Mouse (Mus musculus): ENCODE results near the gene Atp2a1. TPM values are rescaled to one million over a fixed set of nuclear protein-coding genes. Genes with fewer than 3 reads are reported as not detected.
"Not testable (repeated sequence)": the region's sequence is repeated elsewhere in the genome, so short reads cannot be mapped to it uniquely, and the experiment has no call there.

Atp2a1 gene
- polyA plus RNA-seq, 1 experiment: 5.2 TPM

GRCm38 (mm10) chr7:126417606-126418005 is 45.3 kb downstream of the Atp2a1 start:
- peaks cover 8% of the 10 kb centered on the region for H3K4me1 ChIP-seq (replicated peaks; ENCODE audit: control insufficient read depth, insufficient read depth, low read length)
- TF ChIP-seq POLR2A (IDR thresholded peaks at IDR 0.05; ENCODE audit: control insufficient read depth, extremely low read depth, insufficient read depth, low read length, poor library complexity) (no peak), CTCF (IDR thresholded peaks at IDR 0.05; ENCODE audit: borderline replicate concordance, control insufficient read depth, extremely low read depth, insufficient read depth, low read length, poor library complexity) (no peak)
- DNase-seq: no peak
- no peak overlapping the region for H3K27ac ChIP-seq (ENCODE audit: control insufficient read depth, insufficient read depth, low read length)
- WGBS: 98% methylated on average over 4 of the region's 4 CpGs
- H3K36me3 ChIP-seq (ENCODE audit: control insufficient read depth, insufficient read depth, low read length): no peaks in the 10 kb centered on the region
- H3K4me3 ChIP-seq (ENCODE audit: control insufficient read depth, insufficient read depth, low read length): no peak overlapping the region
- no peaks in the 10 kb centered on the region for H3K27me3 ChIP-seq (ENCODE audit: control insufficient read depth, insufficient read depth, low read length)

DNA sequence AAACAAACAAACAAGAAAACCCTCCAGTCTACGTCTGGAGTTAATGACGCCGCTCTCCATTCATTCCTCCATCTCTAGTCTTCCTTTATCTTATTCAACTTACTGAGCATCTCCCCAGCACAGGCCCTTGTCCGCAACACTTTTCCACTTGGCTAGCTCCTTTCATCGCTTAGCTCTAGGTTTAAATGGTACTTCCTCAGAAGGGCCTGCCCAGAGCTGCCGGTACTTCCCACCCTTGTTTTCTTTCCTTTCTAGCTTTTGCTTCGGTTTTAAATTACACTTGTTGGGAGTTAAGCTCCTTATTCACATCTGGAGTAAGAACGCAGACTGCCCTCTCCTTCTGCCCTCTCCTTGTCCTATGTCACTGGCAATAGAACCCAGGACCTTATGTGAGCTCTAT is 45.9 kb downstream of the Atp2a1 start:
- DNase-seq: no peak
- Histone ChIP-seq H3K36me3 (ENCODE audit: control insufficient read depth, insufficient read depth, low read length) (no peaks in the 10 kb centered on the region), H3K27ac (ENCODE audit: control insufficient read depth, insufficient read depth, low read length) (no peak overlapping the region), H3K4me3 (ENCODE audit: control insufficient read depth, insufficient read depth, low read length) (no peak overlapping the region), H3K27me3 (ENCODE audit: control insufficient read depth, insufficient read depth, low read length) (no peaks in the 10 kb centered on the region), H3K4me1 (replicated peaks; ENCODE audit: control insufficient read depth, insufficient read depth, low read length) (peaks cover 8% of the 10 kb centered on the region)
- TF ChIP-seq POLR2A (IDR thresholded peaks at IDR 0.05; ENCODE audit: control insufficient read depth, extremely low read depth, insufficient read depth, low read length, poor library complexity) (no peak), CTCF (IDR thresholded peaks at IDR 0.05; ENCODE audit: borderline replicate concordance, control insufficient read depth, extremely low read depth, insufficient read depth, low read length, poor library complexity) (no peak)
- WGBS: 61% methylated on average over 8 of the region's 8 CpGs

DNA sequence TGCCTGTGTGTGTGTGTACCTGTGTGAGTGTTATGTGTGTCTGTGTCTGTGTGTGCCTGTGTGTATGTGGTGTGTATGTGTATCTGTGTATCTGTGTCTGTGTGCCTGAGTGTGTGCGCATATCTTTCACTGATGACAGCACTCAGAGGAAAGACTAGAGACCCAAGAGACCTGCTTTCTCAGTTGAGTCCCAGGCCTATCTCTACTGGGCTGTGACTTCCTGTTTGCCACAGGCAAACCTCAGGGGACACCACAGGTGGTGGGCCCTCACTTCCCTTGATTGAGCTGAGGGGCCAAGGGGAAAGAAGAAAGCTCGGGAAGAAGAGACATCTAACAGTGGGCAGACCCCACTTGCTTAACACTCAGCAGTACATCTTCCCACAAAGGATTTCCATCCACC is 46.3 kb downstream of the Atp2a1 start:
- peak; percentile 27 for DNase-seq
- Histone ChIP-seq H3K4me3 (ENCODE audit: control insufficient read depth, insufficient read depth, low read length) (no peak overlapping the region), H3K27ac (ENCODE audit: control insufficient read depth, insufficient read depth, low read length) (no peak overlapping the region), H3K27me3 (ENCODE audit: control insufficient read depth, insufficient read depth, low read length) (no peaks in the 10 kb centered on the region), H3K36me3 (ENCODE audit: control insufficient read depth, insufficient read depth, low read length) (no peaks in the 10 kb centered on the region), H3K4me1 (replicated peaks; ENCODE audit: control insufficient read depth, insufficient read depth, low read length) (peaks cover 8% of the 10 kb centered on the region)
- TF ChIP-seq CTCF (IDR thresholded peaks at IDR 0.05; ENCODE audit: borderline replicate concordance, control insufficient read depth, extremely low read depth, insufficient read depth, low read length, poor library complexity): no peak
- no peak for TF ChIP-seq POLR2A (IDR thresholded peaks at IDR 0.05; ENCODE audit: control insufficient read depth, extremely low read depth, insufficient read depth, low read length, poor library complexity)
- 7% methylated on average over 2 of the region's 2 CpGs for WGBS

DNA sequence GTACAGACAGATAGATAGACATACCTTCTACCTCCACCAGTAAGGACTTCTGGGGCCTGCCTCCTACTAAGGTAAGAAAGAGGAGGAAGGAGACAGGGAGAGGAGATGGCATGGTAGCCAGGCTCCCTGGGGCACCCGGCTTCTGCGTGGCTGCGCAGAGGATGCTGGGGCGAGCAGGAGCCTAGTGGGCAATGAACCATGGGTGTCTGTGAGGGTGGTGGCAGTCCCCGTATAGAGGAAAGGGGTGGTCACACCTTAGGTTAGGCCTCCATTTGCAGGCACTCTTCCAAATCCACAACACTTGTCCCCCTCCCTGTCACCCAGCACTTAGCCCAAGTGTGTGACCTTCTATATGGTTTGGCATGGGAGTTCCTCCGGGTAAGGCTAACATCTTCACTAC is 48.2 kb downstream of the Atp2a1 start, which contains the start of gene Cd19:
TSS of gene Cd19 (minus strand) at position 165 of the 400 bp plus-strand sequence.
- Histone ChIP-seq H3K4me1 (replicated peaks; ENCODE audit: control insufficient read depth, insufficient read depth, low read length) (peaks cover 8% of the 10 kb centered on the region), H3K27ac (ENCODE audit: control insufficient read depth, insufficient read depth, low read length) (no peak within 1 kb of the TSS), H3K36me3 (ENCODE audit: control insufficient read depth, insufficient read depth, low read length) (no peaks in the 10 kb centered on the region), H3K4me3 (ENCODE audit: control insufficient read depth, insufficient read depth, low read length) (no peak within 1 kb of the TSS), H3K27me3 (ENCODE audit: control insufficient read depth, insufficient read depth, low read length) (no peaks in the 10 kb centered on the region)
- WGBS: 88% methylated on average over 6 of the region's 6 CpGs
- TF ChIP-seq POLR2A (IDR thresholded peaks at IDR 0.05; ENCODE audit: control insufficient read depth, extremely low read depth, insufficient read depth, low read length, poor library complexity): no peak
- TF ChIP-seq CTCF (IDR thresholded peaks at IDR 0.05; ENCODE audit: borderline replicate concordance, control insufficient read depth, extremely low read depth, insufficient read depth, low read length, poor library complexity): no peak
- DNase-seq: no peak

- no peaks in the 10 kb centered on the region for H3K27me3 ChIP-seq (ENCODE audit: control insufficient read depth, insufficient read depth, low read length)
- WGBS: 97% methylated on average over 4 of the region's 4 CpGs
These were observed 51.8 kb downstream of the Atp2a1 start for GRCm38 (mm10) chr7:126411061-126411460.

DNA sequence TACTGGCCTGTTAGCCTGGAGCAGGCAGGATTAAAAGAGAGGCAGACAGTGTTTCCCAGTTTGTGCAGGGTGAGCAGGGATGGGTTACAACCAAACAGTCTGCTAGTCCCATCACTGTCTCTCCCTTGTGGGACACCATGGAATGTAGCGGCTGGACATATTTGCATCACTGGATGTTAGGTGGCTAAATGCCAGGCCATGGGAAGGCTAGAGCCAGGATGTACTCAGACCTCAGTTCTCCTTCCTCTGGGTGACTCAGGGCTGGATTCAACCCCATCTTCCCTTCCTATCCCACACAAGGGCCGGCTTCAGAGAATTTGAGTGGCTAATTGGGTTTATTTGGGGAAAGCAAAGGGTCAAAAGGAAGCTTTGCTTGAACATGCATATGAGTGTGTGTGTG is 54.2 kb downstream of the Atp2a1 start:
- WGBS: 91% methylated on average over 2 of the region's 2 CpGs
- no peak overlapping the region for H3K4me3 ChIP-seq (ENCODE audit: control insufficient read depth, insufficient read depth, low read length)
- DNase-seq: no peak
- no peak overlapping the region for H3K27ac ChIP-seq (ENCODE audit: control insufficient read depth, insufficient read depth, low read length)
- no peaks in the 10 kb centered on the region for H3K27me3 ChIP-seq (ENCODE audit: control insufficient read depth, insufficient read depth, low read length)
- no peaks in the 10 kb centered on the region for H3K4me1 ChIP-seq (replicated peaks; ENCODE audit: control insufficient read depth, insufficient read depth, low read length)
- TF ChIP-seq POLR2A (IDR thresholded peaks at IDR 0.05; ENCODE audit: control insufficient read depth, extremely low read depth, insufficient read depth, low read length, poor library complexity) (no peak), CTCF (IDR thresholded peaks at IDR 0.05; ENCODE audit: borderline replicate concordance, control insufficient read depth, extremely low read depth, insufficient read depth, low read length, poor library complexity) (no peak)
- no peaks in the 10 kb centered on the region for H3K36me3 ChIP-seq (ENCODE audit: control insufficient read depth, insufficient read depth, low read length)

More at GRCm38 (mm10) chr7:126411061-126411460, 51.8 kb downstream of the Atp2a1 start:
- H3K27ac ChIP-seq (ENCODE audit: control insufficient read depth, insufficient read depth, low read length): no peak overlapping the region
- no peak for TF ChIP-seq POLR2A (IDR thresholded peaks at IDR 0.05; ENCODE audit: control insufficient read depth, extremely low read depth, insufficient read depth, low read length, poor library complexity)
- TF ChIP-seq CTCF (IDR thresholded peaks at IDR 0.05; ENCODE audit: borderline replicate concordance, control insufficient read depth, extremely low read depth, insufficient read depth, low read length, poor library complexity): no peak
- no peaks in the 10 kb centered on the region for H3K36me3 ChIP-seq (ENCODE audit: control insufficient read depth, insufficient read depth, low read length)
- no peaks in the 10 kb centered on the region; the same call in 1 of the 2 replicates for H3K4me1 ChIP-seq (replicated peaks; ENCODE audit: control insufficient read depth, insufficient read depth, low read length)
- no peak for DNase-seq
- no peak overlapping the region for H3K4me3 ChIP-seq (ENCODE audit: control insufficient read depth, insufficient read depth, low read length)

DNA sequence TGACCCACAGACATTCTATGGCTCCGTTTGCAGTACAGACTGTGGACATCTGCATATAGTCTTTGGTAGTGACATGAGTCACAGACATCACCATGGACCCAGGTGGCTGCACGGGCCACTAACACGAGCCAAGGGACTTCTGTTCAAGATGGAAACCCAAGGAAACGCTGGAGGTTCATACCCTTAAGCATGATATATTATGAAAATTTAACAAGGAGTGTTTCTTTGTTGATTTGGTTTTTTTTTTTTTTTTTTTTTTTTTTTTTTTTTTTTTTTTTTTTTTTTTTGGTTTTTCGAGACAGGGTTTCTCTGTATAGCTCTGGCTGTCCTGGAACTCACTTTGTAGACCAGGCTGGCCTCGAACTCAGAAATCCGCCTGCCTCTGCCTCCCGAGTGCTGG is 60.4 kb downstream of the Atp2a1 start:
- WGBS: 78% methylated on average over 8 of the region's 8 CpGs

More for the DNA sequence above, 60.4 kb downstream of the Atp2a1 start:
- not testable (repeated sequence) for DNase-seq; H3K4me3 ChIP-seq (ENCODE audit: control insufficient read depth, insufficient read depth, low read length); H3K27me3 ChIP-seq (ENCODE audit: control insufficient read depth, insufficient read depth, low read length); H3K27ac ChIP-seq (ENCODE audit: control insufficient read depth, insufficient read depth, low read length); H3K4me1 ChIP-seq (replicated peaks; ENCODE audit: control insufficient read depth, insufficient read depth, low read length); H3K36me3 ChIP-seq (ENCODE audit: control insufficient read depth, insufficient read depth, low read length)
